Mouse (Mus musculus) lung, embryonic 14.5 days (tissue): ENCODE results near the gene Crygc. TPM values are rescaled to one million over a fixed set of nuclear protein-coding genes. Genes with fewer than 3 reads are reported as not detected.

Source experiments
- ATAC-seq: fragments of 200-750 bp; cut with Nextera tagmentation; 2 replicates; pipeline ENCODE4 v1.8.0; 2017; ENCODE audit warnings: mild to moderate bottlenecking, moderate TSS enrichment, moderate library complexity; ENCODE audit not compliant: insufficient read depth
- DNase-seq: peaks from one replicate; pipeline ENCODE4 v3.0.0-alpha.2; 2015
- H3K27ac ChIP-seq: fragments of 300-500 bp; sonication (generic); 2 replicates; pipeline ENCODE4 v1.5.1; 2014; ENCODE audit warnings: low read depth, mild to moderate bottlenecking, moderate library complexity
- H3K27me3 ChIP-seq: fragments of 300-500 bp; sonication (generic); 2 replicates; pipeline ENCODE4 v1.6.1; 2014; ENCODE audit warnings: low read length, control low read depth; ENCODE audit not compliant: insufficient read depth
- H3K36me3 ChIP-seq: fragments of 300-500 bp; sonication (generic); 2 replicates; pipeline ENCODE4 v1.6.1; 2014; ENCODE audit warnings: control low read depth; ENCODE audit not compliant: insufficient read depth
- H3K4me1 ChIP-seq: fragments of 300-500 bp; sonication (generic); 2 replicates; pipeline ENCODE4 v1.6.1; 2014; ENCODE audit warnings: antibody characterized with exemption, control low read depth; ENCODE audit not compliant: insufficient read depth
- H3K4me2 ChIP-seq: fragments of 300-500 bp; sonication (generic); 2 replicates; pipeline ENCODE4 v1.6.1; 2014; ENCODE audit warnings: mild to moderate bottlenecking
- H3K4me3 ChIP-seq: fragments of 300-500 bp; sonication (generic); 2 replicates; pipeline ENCODE4 v1.5.1; 2014; ENCODE audit warnings: low read depth, low read length
- H3K9ac ChIP-seq: fragments of 300-500 bp; sonication (generic); 2 replicates; pipeline ENCODE4 v1.6.1; 2014
- H3K9me3 ChIP-seq: fragments of 300-500 bp; sonication (generic); 2 replicates; pipeline ENCODE4 v1.6.1; 2016; ENCODE audit warnings: low read depth, low read length, control low read depth
- CTCF ChIP-seq: IDR thresholded peaks from 2 replicates; pipeline ENCODE4 v1.5.1; 2016; ENCODE audit warnings: antibody characterized with exemption, low read depth
- WGBS: fragments of 180-500 bp; shearing (Covaris S2); extraction: QIAGEN DNeasy Blood & Tissue Kit; methylation state at CpG from one replicate; pipeline ENCODE4 v1.1.7; 2014; 5-methylcytosine and 5-hydroxymethylcytosine counted together
- polyA plus RNA-seq: library from polyadenylated mRNA; unstranded; fragments of >200 nt; fragmentation: Nextera tagmentation; extraction: Ambion mirVana; gene quantifications from 2 replicates; pipeline ENCODE4 v1.2.1, GENCODE M21; 2014

The Crygc gene
- polyA plus RNA-seq, 1 experiment from 2014 or later = not detected

- DNase-seq = peak; percentile 94
- Histone ChIP-seq H3K27ac (no peak overlapping the region), H3K9ac (no peak overlapping the region), H3K4me2 (peak overlapping the region; percentile 50), H3K27me3 (no peaks in the 10 kb centered on the region), H3K36me3 (no peaks in the 10 kb centered on the region), H3K4me1 (no peaks in the 10 kb centered on the region), H3K4me3 (no peak overlapping the region; the same call in 1 of the 2 replicates), H3K9me3 (no peaks in the 10 kb centered on the region)
- peak; percentile 80 for ATAC-seq
- TF ChIP-seq CTCF = peak; percentile 92
- WGBS = 10% methylated on average over 8 of the region's 8 CpGs
Observed at GRCm38 (mm10) chr1:65112031-65112806, 38.7 kb upstream of the Crygc start.

GRCm38 (mm10) chr1:65109756-65110435 is 36.4 kb upstream of the Crygc start:
- no peak overlapping the region for H3K4me2 ChIP-seq

GRCm38 (mm10) chr1:65109196-65109595 is 35.7 kb upstream of the Crygc start:
- H3K9ac ChIP-seq = no peak overlapping the region
- DNase-seq = no peak
- WGBS = 85% methylated on average over 8 of the region's 8 CpGs

More at GRCm38 (mm10) chr1:65109756-65110435, 36.4 kb upstream of the Crygc start:
- TF ChIP-seq CTCF = no peak
- Histone ChIP-seq H3K4me1 (no peaks in the 10 kb centered on the region), H3K9me3 (no peaks in the 10 kb centered on the region), H3K36me3 (no peaks in the 10 kb centered on the region), H3K9ac (no peak overlapping the region), H3K4me3 (no peak overlapping the region), H3K27me3 (no peaks in the 10 kb centered on the region), H3K27ac (no peak overlapping the region)
- ATAC-seq (no peak), DNase-seq (no peak)
- 61% methylated on average over 25 of the region's 25 CpGs for WGBS

GRCm38 (mm10) chr1:65107654-65108279 is 34.3 kb upstream of the Crygc start:
- ATAC-seq = no peak
- WGBS = 85% methylated on average over 10 of the region's 10 CpGs
- no peaks in the 10 kb centered on the region for H3K27me3 ChIP-seq
- H3K9ac ChIP-seq = no peak overlapping the region
- H3K36me3 ChIP-seq = no peaks in the 10 kb centered on the region
- H3K4me1 ChIP-seq = no peaks in the 10 kb centered on the region
- H3K4me2 ChIP-seq = no peak overlapping the region
- no peaks in the 10 kb centered on the region for H3K9me3 ChIP-seq
- TF ChIP-seq CTCF = no peak
- no peak overlapping the region for H3K27ac ChIP-seq
- H3K4me3 ChIP-seq = no peak overlapping the region
- DNase-seq = no peak

More at GRCm38 (mm10) chr1:65109196-65109595, 35.7 kb upstream of the Crygc start:
- no peak overlapping the region for H3K4me2 ChIP-seq
- no peaks in the 10 kb centered on the region for H3K27me3 ChIP-seq
- H3K36me3 ChIP-seq = no peaks in the 10 kb centered on the region
- no peak overlapping the region for H3K27ac ChIP-seq
- no peak overlapping the region for H3K4me3 ChIP-seq
- no peak for ATAC-seq
- H3K4me1 ChIP-seq = no peaks in the 10 kb centered on the region
- no peaks in the 10 kb centered on the region for H3K9me3 ChIP-seq
- TF ChIP-seq CTCF = no peak

GRCm38 (mm10) chr1:65103273-65103672 is 29.8 kb upstream of the Crygc start, which contains the start of gene Cryga:
Gene Cryga (minus strand): TSS chr1:65103373.
- no peaks in the 10 kb centered on the region for H3K36me3 ChIP-seq
- no peak for DNase-seq
- H3K9me3 ChIP-seq = no peaks in the 10 kb centered on the region
- H3K4me1 ChIP-seq = no peaks in the 10 kb centered on the region
- ATAC-seq = no peak
- H3K4me2 ChIP-seq = no peak within 1 kb of the TSS
- no peak for TF ChIP-seq CTCF
- H3K27me3 ChIP-seq = no peaks in the 10 kb centered on the region
- H3K9ac ChIP-seq = no peak within 1 kb of the TSS
- H3K4me3 ChIP-seq = no peak within 1 kb of the TSS
- no peak within 1 kb of the TSS for H3K27ac ChIP-seq
- 81% methylated on average over 11 of the region's 11 CpGs for WGBS

GRCm38 (mm10) chr1:65096953-65097352 is 23.5 kb upstream of the Crygc start:
- no peak for DNase-seq
- no peak overlapping the region for H3K4me2 ChIP-seq
- H3K27me3 ChIP-seq = no peaks in the 10 kb centered on the region
- no peak overlapping the region for H3K9ac ChIP-seq
- no peak for TF ChIP-seq CTCF
- no peaks in the 10 kb centered on the region for H3K36me3 ChIP-seq
- H3K9me3 ChIP-seq = no peaks in the 10 kb centered on the region
- H3K4me1 ChIP-seq = no peaks in the 10 kb centered on the region
- no peak for ATAC-seq
- WGBS = 78% methylated on average over 3 of the region's 3 CpGs
- no peak overlapping the region for H3K4me3 ChIP-seq
- H3K27ac ChIP-seq = no peak overlapping the region

GRCm38 (mm10) chr1:65091566-65091965 is 18.1 kb upstream of the Crygc start:
- 91% methylated on average over 3 of the region's 3 CpGs for WGBS
- Histone ChIP-seq H3K9ac (no peak overlapping the region), H3K4me3 (no peak overlapping the region), H3K4me2 (no peak overlapping the region), H3K4me1 (no peaks in the 10 kb centered on the region), H3K27ac (no peak overlapping the region), H3K36me3 (no peaks in the 10 kb centered on the region), H3K27me3 (no peaks in the 10 kb centered on the region), H3K9me3 (no peaks in the 10 kb centered on the region)
- no peak for TF ChIP-seq CTCF
- ATAC-seq (no peak), DNase-seq (no peak)
